Mouse (Mus musculus): ENCODE data around the gene Rapsn.

DNA sequence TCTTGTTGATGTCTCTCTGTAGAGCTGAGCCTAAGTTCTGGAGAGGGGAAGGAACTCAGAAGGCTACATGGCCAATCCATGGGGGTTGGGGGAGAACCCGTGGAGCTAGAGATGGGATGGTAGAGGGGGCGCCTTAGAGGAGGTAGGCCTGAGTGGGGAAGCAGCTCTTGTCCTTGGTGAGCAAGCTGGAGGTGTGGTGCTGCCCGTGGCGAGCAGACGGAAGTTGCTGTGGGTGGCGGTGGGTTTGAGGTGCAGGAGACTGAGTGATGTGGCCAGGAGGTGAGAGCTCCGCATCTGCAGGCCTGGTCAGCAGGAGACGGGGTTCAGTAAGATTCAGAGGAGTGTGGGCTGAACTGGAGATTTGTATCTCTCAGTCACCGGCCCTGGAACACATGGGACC, 52.0 kb downstream of the Rapsn start:
- TF ChIP-seq CTCF (IDR thresholded peaks at IDR 0.05; ENCODE audit: borderline replicate concordance, insufficient read depth, low read depth, low read length) (no peak), POLR2A (IDR thresholded peaks at IDR 0.05; ENCODE audit: borderline replicate concordance, insufficient read depth, low read length) (no peak)
